Mouse (Mus musculus) liver, postnatal 0 days (tissue): ENCODE data around the gene Fam155a.

Source experiments
- CTCF ChIP-seq: sonication (generic); IDR thresholded peaks from 2 replicates; pipeline ENCODE4 v1.5.1; 2016; ENCODE audit warnings: antibody characterized with exemption, low read depth
- EP300 ChIP-seq: IDR thresholded peaks from 2 replicates; pipeline ENCODE4 v1.6.1; 2016; ENCODE audit warnings: antibody characterized with exemption, low read depth, mild to moderate bottlenecking

- TF ChIP-seq CTCF (no peak), EP300 (no peak)
Measured at GRCm38 (mm10) chr8:9596003-9596402, 175.0 kb downstream of the Fam155a start.
